Comparison of ENCODE assay signal across 10 mouse cellular contexts in genomic region chr5:9449570-9449969, GRCm38 (mm10).
DNase-seq lines count a peak whose midpoint lies in the region; ATAC-seq and TF ChIP-seq lines count a peak whose summit lies in the region.
"Had no signal": no experiment of that assay in that cellular context is flagged by ENCODE, and none has a peak within 500 bp of the region (broad histone marks: within the 10 kb centered on the region; RNA-seq: fewer than 3 reads in every experiment).

No protein-coding gene starts in this region.

- 0 out of 2 replicates have a peak, but pooled peaks have one; percentile 47 for ATAC-seq in forebrain, embryonic 16.5 days
- ATAC-seq in midbrain, embryonic 15.5 days (replicated peaks), result peak; percentile 63; the same call in 1 of the 2 replicates
- no peak for ATAC-seq in neural tube, embryonic 15.5 days (ENCODE audit: low FRiP score)

- no peak overlapping the region for H3K27ac ChIP-seq in forebrain, embryonic 16.5 days (ENCODE audit: low read length)
- no peak overlapping the region for H3K27ac ChIP-seq in forebrain, embryonic 10.5 days
- H3K27ac ChIP-seq in midbrain, embryonic 15.5 days, result no peak overlapping the region
- H3K27ac ChIP-seq in neural tube, embryonic 15.5 days (replicated peaks), result no peak overlapping the region
- no peak overlapping the region for H3K27ac ChIP-seq in heart, embryonic 10.5 days

- WGBS in forebrain, embryonic 16.5 days, result 57% methylated on average over 5 of the region's 5 CpGs
- whole genome bisulfite sequencing in forebrain, embryonic 10.5 days, result 71% methylated on average over 5 of the region's 5 CpGs
- WGBS in midbrain, embryonic 15.5 days, result 42% methylated on average over 5 of the region's 5 CpGs
- 69% methylated on average over 5 of the region's 5 CpGs for WGBS in neural tube, embryonic 15.5 days
- WGBS in heart, embryonic 10.5 days, result 65% methylated on average over 5 of the region's 5 CpGs

- no peaks in the 10 kb centered on the region for H3K27me3 ChIP-seq in forebrain, embryonic 16.5 days (replicated peaks; ENCODE audit: control insufficient read depth, insufficient read depth, low read length)
- no peaks in the 10 kb centered on the region for H3K27me3 ChIP-seq in forebrain, embryonic 10.5 days (ENCODE audit: poor library complexity, severe bottlenecking)
- H3K27me3 ChIP-seq in E14TG2a.4 (ENCODE audit: insufficient read depth, low read length), result no peaks in the 10 kb centered on the region
- no peaks in the 10 kb centered on the region for H3K27me3 ChIP-seq in midbrain, embryonic 15.5 days (replicated peaks)
- H3K27me3 ChIP-seq in neural tube, embryonic 15.5 days (replicated peaks), result no peaks in the 10 kb centered on the region
- H3K27me3 ChIP-seq in heart, embryonic 10.5 days (ENCODE audit: insufficient read depth, poor library complexity, severe bottlenecking), result no peaks in the 10 kb centered on the region

- no peak overlapping the region for H3K4me3 ChIP-seq in forebrain, embryonic 16.5 days (replicated peaks; ENCODE audit: low read length)
- H3K4me3 ChIP-seq in forebrain, embryonic 10.5 days, result no peak overlapping the region
- H3K4me3 ChIP-seq in E14TG2a.4 (replicated peaks; ENCODE audit: low read length), result no peak overlapping the region
- no peak overlapping the region for H3K4me3 ChIP-seq in midbrain, embryonic 15.5 days
- H3K4me3 ChIP-seq in neural tube, embryonic 15.5 days (replicated peaks), result no peak overlapping the region
- H3K4me3 ChIP-seq in heart, embryonic 10.5 days, result no peak overlapping the region

- DNase-seq in forebrain, embryonic 10.5 days (ENCODE audit: extremely low spot score, low spot score), result no peak
- DNase-seq in cerebellum, postnatal 14 days, result peak; percentile 75 to 77
- no peak for DNase-seq in adrenal gland, postnatal 4 days (ENCODE audit: low spot score in 2 of 2)
- no peak for DNase-seq in heart, embryonic 10.5 days (ENCODE audit: low spot score)
- DNase-seq: gastrocnemius, postnatal 10 days; lung, postnatal 36 days had no signal

- H3K36me3 ChIP-seq in forebrain, embryonic 16.5 days (ENCODE audit: control insufficient read depth, insufficient read depth), result no peaks in the 10 kb centered on the region
- H3K36me3 ChIP-seq in forebrain, embryonic 10.5 days (replicated peaks), result no peaks in the 10 kb centered on the region
- H3K36me3 ChIP-seq in E14TG2a.4 (ENCODE audit: insufficient read depth, low read length), result no peaks in the 10 kb centered on the region
- H3K36me3 ChIP-seq in midbrain, embryonic 15.5 days (replicated peaks), result no peaks in the 10 kb centered on the region
- H3K36me3 ChIP-seq in neural tube, embryonic 15.5 days, result no peaks in the 10 kb centered on the region
- no peaks in the 10 kb centered on the region for H3K36me3 ChIP-seq in heart, embryonic 10.5 days

- H3K4me1 ChIP-seq in forebrain, embryonic 16.5 days (replicated peaks; ENCODE audit: control insufficient read depth, insufficient read depth, low read length), result no peaks in the 10 kb centered on the region
- H3K4me1 ChIP-seq in forebrain, embryonic 10.5 days, result no peaks in the 10 kb centered on the region
- no peaks in the 10 kb centered on the region for H3K4me1 ChIP-seq in E14TG2a.4 (replicated peaks; ENCODE audit: low read depth, low read length)
- H3K4me1 ChIP-seq in midbrain, embryonic 15.5 days, result no peaks in the 10 kb centered on the region
- H3K4me1 ChIP-seq in neural tube, embryonic 15.5 days, result no peaks in the 10 kb centered on the region
- no peaks in the 10 kb centered on the region for H3K4me1 ChIP-seq in heart, embryonic 10.5 days

- TF ChIP-seq CTCF in E14TG2a.4 (conservative IDR thresholded peaks at IDR 0.05; ENCODE audit: low read length), result peak; percentile 20

- no peak overlapping the region for H3K4me2 ChIP-seq in forebrain, embryonic 16.5 days (ENCODE audit: low read length)
- H3K4me2 ChIP-seq in midbrain, embryonic 15.5 days, result no peak overlapping the region
- no peak overlapping the region for H3K4me2 ChIP-seq in neural tube, embryonic 15.5 days

- no peaks in the 10 kb centered on the region for H3K9me3 ChIP-seq in forebrain, embryonic 16.5 days (ENCODE audit: control insufficient read depth, low read length)
- no peaks in the 10 kb centered on the region for H3K9me3 ChIP-seq in forebrain, embryonic 10.5 days
- peaks cover 30% of the 10 kb centered on the region for H3K9me3 ChIP-seq in E14TG2a.4 (ENCODE audit: low read length)
- H3K9me3 ChIP-seq in midbrain, embryonic 15.5 days, result no peaks in the 10 kb centered on the region
- no peaks in the 10 kb centered on the region for H3K9me3 ChIP-seq in neural tube, embryonic 15.5 days (replicated peaks)
- no peaks in the 10 kb centered on the region for H3K9me3 ChIP-seq in heart, embryonic 10.5 days

- H3K9ac ChIP-seq in forebrain, embryonic 16.5 days (replicated peaks; ENCODE audit: low read depth, low read length), result no peak overlapping the region
- no peak overlapping the region for H3K9ac ChIP-seq in midbrain, embryonic 15.5 days
- no peak overlapping the region for H3K9ac ChIP-seq in neural tube, embryonic 15.5 days (replicated peaks)

Comparison
In these comparisons a context has a peak if more than half of its experiments do, and no peak if none do; other contexts are left out.
1. DNase-seq: peak in cerebellum, postnatal 14 days (2 of 2); none in forebrain, embryonic 10.5 days (single experiment), adrenal gland, postnatal 4 days (0 of 2) and heart, embryonic 10.5 days (single experiment).